Mouse (Mus musculus): ENCODE measurements around the gene Chac2. TPM values are rescaled to one million over a fixed set of nuclear protein-coding genes. Genes with fewer than 3 reads are reported as not detected.
"Not testable (repeated sequence)": the region's sequence is repeated elsewhere in the genome, so short reads cannot be mapped to it uniquely, and the experiment has no call there.

Gene Chac2
- 16.8 and 19.2 TPM in 2 replicates for total RNA-seq (2017)

GRCm38 (mm10) chr11:30985877-30986624, at the start of gene Chac2:
Chac2 (minus strand) TSS chr11:30986350.
- ATAC-seq (replicated peaks in 1 of 2; ENCODE audit: insufficient read depth in 1 of 2, low FRiP score in 2 of 2, low TSS enrichment in 1 of 2, low read depth in 1 of 2, poor library complexity in 2 of 2, severe bottlenecking in 2 of 2): peak; percentile 98 to 99

- ATAC-seq (replicated peaks in 1 of 2; ENCODE audit: insufficient read depth in 1 of 2, low FRiP score in 2 of 2, low TSS enrichment in 1 of 2, low read depth in 1 of 2, poor library complexity in 2 of 2, severe bottlenecking in 2 of 2): no peak
These were observed 48.8 kb upstream of the Chac2 start for GRCm38 (mm10) chr11:31034958-31035357.

GRCm38 (mm10) chr11:31017466-31017865, 31.3 kb upstream of the Chac2 start:
- not testable (repeated sequence) for ATAC-seq (replicated peaks in 1 of 2; ENCODE audit: insufficient read depth in 1 of 2, low FRiP score in 2 of 2, low TSS enrichment in 1 of 2, low read depth in 1 of 2, poor library complexity in 2 of 2, severe bottlenecking in 2 of 2)

GRCm38 (mm10) chr11:31009668-31010067, 23.5 kb upstream of the Chac2 start:
- not testable (repeated sequence) for ATAC-seq (replicated peaks in 1 of 2; ENCODE audit: insufficient read depth in 1 of 2, low FRiP score in 2 of 2, low TSS enrichment in 1 of 2, low read depth in 1 of 2, poor library complexity in 2 of 2, severe bottlenecking in 2 of 2)

- ATAC-seq (replicated peaks in 1 of 2; ENCODE audit: insufficient read depth in 1 of 2, low FRiP score in 2 of 2, low TSS enrichment in 1 of 2, low read depth in 1 of 2, poor library complexity in 2 of 2, severe bottlenecking in 2 of 2): no peak
These were observed 15.2 kb upstream of the Chac2 start for GRCm38 (mm10) chr11:31001169-31001908.

- ATAC-seq (replicated peaks in 1 of 2; ENCODE audit: insufficient read depth in 1 of 2, low FRiP score in 2 of 2, low TSS enrichment in 1 of 2, low read depth in 1 of 2, poor library complexity in 2 of 2, severe bottlenecking in 2 of 2): peak; percentile 56 to 70; a peak in 3 of 4 replicates
These were observed 13.9 kb upstream of the Chac2 start for GRCm38 (mm10) chr11:31000028-31000427.

GRCm38 (mm10) chr11:30998704-30999103, 12.6 kb upstream of the Chac2 start:
- no peak for ATAC-seq (replicated peaks in 1 of 2; ENCODE audit: insufficient read depth in 1 of 2, low FRiP score in 2 of 2, low TSS enrichment in 1 of 2, low read depth in 1 of 2, poor library complexity in 2 of 2, severe bottlenecking in 2 of 2)

- ATAC-seq (replicated peaks in 1 of 2; ENCODE audit: insufficient read depth in 1 of 2, low FRiP score in 2 of 2, low TSS enrichment in 1 of 2, low read depth in 1 of 2, poor library complexity in 2 of 2, severe bottlenecking in 2 of 2): no peak
These were observed 12.0 kb upstream of the Chac2 start for GRCm38 (mm10) chr11:30998199-30998598.

GRCm38 (mm10) chr11:30996670-30997069, 10.5 kb upstream of the Chac2 start:
- no peak for ATAC-seq (replicated peaks in 1 of 2; ENCODE audit: insufficient read depth in 1 of 2, low FRiP score in 2 of 2, low TSS enrichment in 1 of 2, low read depth in 1 of 2, poor library complexity in 2 of 2, severe bottlenecking in 2 of 2)

- ATAC-seq (replicated peaks in 1 of 2; ENCODE audit: insufficient read depth in 1 of 2, low FRiP score in 2 of 2, low TSS enrichment in 1 of 2, low read depth in 1 of 2, poor library complexity in 2 of 2, severe bottlenecking in 2 of 2): peak; percentile 44 to 49; a peak in 3 of 4 replicates
These were observed 471 bp upstream of the Chac2 start for GRCm38 (mm10) chr11:30986625-30987017.

- ATAC-seq (replicated peaks in 1 of 2; ENCODE audit: insufficient read depth in 1 of 2, low FRiP score in 2 of 2, low TSS enrichment in 1 of 2, low read depth in 1 of 2, poor library complexity in 2 of 2, severe bottlenecking in 2 of 2): no peak
These were observed 913 bp downstream of the Chac2 start for GRCm38 (mm10) chr11:30985237-30985636.

GRCm38 (mm10) chr11:30954279-30954725, 31.8 kb downstream of the Chac2 start, which contains the start of gene Erlec1:
Erlec1 (minus strand) TSS chr11:30954335.
- peak; percentile 99 for ATAC-seq (replicated peaks in 1 of 2; ENCODE audit: insufficient read depth in 1 of 2, low FRiP score in 2 of 2, low TSS enrichment in 1 of 2, low read depth in 1 of 2, poor library complexity in 2 of 2, severe bottlenecking in 2 of 2)

- ATAC-seq (replicated peaks in 1 of 2; ENCODE audit: insufficient read depth in 1 of 2, low FRiP score in 2 of 2, low TSS enrichment in 1 of 2, low read depth in 1 of 2, poor library complexity in 2 of 2, severe bottlenecking in 2 of 2): peak; percentile 58 to 63
These were observed 32.5 kb downstream of the Chac2 start for GRCm38 (mm10) chr11:30953469-30954154.

- ATAC-seq (replicated peaks in 1 of 2; ENCODE audit: insufficient read depth in 1 of 2, low FRiP score in 2 of 2, low TSS enrichment in 1 of 2, low read depth in 1 of 2, poor library complexity in 2 of 2, severe bottlenecking in 2 of 2): no peak
These were observed 33.3 kb downstream of the Chac2 start for GRCm38 (mm10) chr11:30952829-30953228.

GRCm38 (mm10) chr11:30943522-30943921, 42.6 kb downstream of the Chac2 start:
- ATAC-seq (replicated peaks in 1 of 2; ENCODE audit: insufficient read depth in 1 of 2, low FRiP score in 2 of 2, low TSS enrichment in 1 of 2, low read depth in 1 of 2, poor library complexity in 2 of 2, severe bottlenecking in 2 of 2): no peak

- ATAC-seq (replicated peaks in 1 of 2; ENCODE audit: insufficient read depth in 1 of 2, low FRiP score in 2 of 2, low TSS enrichment in 1 of 2, low read depth in 1 of 2, poor library complexity in 2 of 2, severe bottlenecking in 2 of 2): no peak
These were observed 57.7 kb downstream of the Chac2 start for GRCm38 (mm10) chr11:30928498-30928897.

- no peak for ATAC-seq (replicated peaks in 1 of 2; ENCODE audit: insufficient read depth in 1 of 2, low FRiP score in 2 of 2, low TSS enrichment in 1 of 2, low read depth in 1 of 2, poor library complexity in 2 of 2, severe bottlenecking in 2 of 2)
These were observed 58.1 kb downstream of the Chac2 start for GRCm38 (mm10) chr11:30928079-30928478.

Measured in hematopoietic stem cell, adult 5-6 weeks (primary cell).